Mouse (Mus musculus) lung, postnatal 4 days (tissue): ENCODE data around the gene Ten1.

ENCODE experiments used
- DNase-seq, 2 experiments: peaks; one replicate each; pipeline ENCODE4 v3.0.0; 2021

Gene Ten1

DNA sequence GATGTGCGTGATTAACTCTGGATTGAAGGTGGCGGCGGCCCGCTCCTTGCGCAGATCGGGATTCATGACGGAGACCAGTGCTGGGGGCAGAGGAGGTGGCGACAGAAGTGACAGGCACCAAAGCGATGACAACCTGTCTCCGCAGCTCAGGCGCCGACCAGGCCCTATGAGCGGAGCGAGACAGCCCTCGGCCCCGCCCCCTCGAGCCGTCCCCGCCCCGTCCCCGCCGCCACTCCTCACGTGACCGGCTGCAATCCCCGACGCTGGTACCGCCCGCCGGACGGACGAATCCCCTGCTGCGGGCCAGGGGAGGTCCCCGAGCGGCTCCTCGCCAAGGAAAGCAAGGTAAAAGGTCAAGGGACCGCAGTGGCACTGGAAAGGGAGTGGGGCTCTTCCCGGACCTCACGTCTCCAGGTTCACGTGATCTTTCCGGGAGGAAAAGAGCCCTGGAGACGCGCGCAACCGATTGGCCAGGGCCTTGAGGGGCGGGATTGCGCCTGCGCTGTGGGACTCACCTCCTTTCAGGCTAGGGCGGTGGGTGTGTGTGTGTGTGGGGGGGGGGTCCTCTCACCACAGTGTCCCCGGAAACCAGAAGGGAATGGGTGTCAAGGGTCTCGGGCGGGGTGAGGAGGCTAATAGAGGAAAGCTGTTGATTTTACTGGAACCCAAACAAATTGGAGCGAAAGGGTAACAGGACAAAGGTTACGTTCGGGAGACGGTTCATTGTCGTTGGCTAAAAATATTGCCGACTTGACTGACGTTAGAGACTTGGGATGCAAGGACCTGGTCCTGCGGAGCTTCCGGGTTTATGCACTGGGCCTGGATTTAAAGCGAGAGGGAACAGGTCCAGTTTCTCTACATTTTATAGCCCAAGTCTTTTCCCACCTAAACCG lies at the start of gene Ten1, which contains the start of gene Acox1:
TSS of gene Ten1 (plus strand) at position 217 of the 893 bp plus-strand sequence.
TSS of gene Acox1 (minus strand) at position 407 of the 893 bp plus-strand sequence.
- peak; percentile 97 to 98 for DNase-seq

- no peak for DNase-seq
These were observed 49.3 kb upstream of the Ten1 start for GRCm38 (mm10) chr11:116149341-116149740.

- no peak for DNase-seq
These were observed 47.7 kb upstream of the Ten1 start for GRCm38 (mm10) chr11:116150960-116151359.

- no peak for DNase-seq
These were observed 37.3 kb upstream of the Ten1 start for GRCm38 (mm10) chr11:116161312-116161711.

DNA sequence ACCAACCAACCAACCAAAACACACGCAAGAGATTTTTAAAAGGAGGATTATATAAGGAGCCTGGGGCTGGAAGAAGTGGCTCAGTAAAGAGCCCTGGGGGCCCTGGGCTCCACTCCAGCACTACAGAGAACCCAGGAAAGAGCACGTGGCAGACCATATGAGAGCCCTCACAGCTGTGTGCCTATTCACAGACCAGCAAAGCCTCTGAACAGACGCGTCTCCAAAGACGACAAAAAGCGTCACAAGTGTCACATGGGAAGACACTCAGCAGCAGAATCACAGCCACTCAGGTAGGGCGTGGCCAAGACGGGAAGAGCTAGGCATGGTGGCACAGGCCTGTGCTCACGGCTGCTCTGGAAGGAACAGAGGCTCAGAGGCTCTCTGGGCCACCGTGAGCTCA lies 36.5 kb upstream of the Ten1 start:
- DNase-seq: no peak

DNA sequence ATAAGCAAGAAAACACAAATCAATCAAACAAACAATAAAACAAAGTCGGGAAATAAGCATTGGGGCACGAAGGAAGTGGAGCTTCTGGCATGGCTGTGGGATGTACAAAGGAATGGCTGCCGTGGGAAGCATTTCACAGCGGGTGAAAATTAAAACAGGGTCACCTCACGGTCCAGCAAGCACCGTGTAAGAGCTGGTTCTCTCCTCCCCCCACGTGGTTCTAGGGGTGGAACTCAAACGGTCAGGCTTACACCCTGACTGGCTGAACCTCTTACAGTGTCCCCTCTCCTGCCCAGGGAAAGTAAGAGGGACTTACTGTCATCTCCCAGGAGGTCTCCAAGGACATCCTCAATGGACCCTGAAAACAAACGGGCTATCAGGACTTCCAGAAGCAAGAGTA lies 35.7 kb upstream of the Ten1 start:
- DNase-seq: no peak

- no peak for DNase-seq
These were observed 31.4 kb upstream of the Ten1 start for GRCm38 (mm10) chr11:116167232-116167631.

DNA sequence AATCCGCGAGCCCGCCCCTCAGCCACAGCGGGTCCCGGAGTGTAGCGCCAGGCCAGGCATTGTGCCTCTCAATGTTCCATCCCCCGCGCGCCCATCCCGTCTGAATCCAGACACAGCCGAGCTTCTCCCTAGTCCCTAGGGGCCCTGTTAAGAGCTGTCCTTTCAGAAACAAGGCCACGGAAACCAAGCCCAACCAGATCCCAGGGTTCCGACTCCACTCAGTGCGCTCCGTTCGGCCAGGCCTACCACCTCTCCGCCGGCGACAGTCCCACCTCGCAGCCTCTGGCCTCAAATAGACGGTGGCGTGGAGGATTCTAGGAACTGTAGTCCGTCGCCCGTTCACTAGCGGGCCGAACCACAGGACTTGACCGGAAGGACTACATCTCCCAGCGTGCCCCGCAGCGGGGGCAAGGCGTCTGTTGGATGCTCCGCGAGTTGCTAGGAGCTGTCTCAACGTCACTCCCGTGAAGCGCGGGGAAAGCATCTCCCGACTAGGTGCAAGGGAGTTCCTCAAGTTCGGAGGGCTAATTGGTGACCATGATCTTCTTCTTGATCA lies 30.7 kb upstream of the Ten1 start, which contains the start of gene Fbf1:
TSS of gene Fbf1 (minus strand) at position 283 of the 556 bp plus-strand sequence.
- peak; percentile 95 to 96 for DNase-seq

DNA sequence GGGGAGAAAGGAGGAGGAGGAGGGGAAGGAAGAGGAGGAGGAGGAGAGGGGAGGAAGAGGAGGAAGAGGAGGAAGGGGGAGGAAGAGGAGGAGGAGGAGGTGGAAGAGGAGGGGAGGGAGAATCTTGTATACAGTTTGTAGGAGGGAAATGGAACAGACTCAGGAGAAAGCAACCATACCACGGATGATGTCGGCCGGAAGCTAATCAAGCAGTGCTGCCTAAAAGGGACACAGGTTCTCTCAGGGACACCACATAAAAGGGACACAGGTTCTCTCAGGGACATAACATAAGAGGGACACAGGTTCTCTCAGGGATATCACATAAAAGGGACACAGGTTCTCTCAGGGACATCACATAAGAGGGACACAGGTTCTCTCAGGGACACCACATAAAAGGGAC lies 29.4 kb upstream of the Ten1 start:
- DNase-seq: no peak

DNA sequence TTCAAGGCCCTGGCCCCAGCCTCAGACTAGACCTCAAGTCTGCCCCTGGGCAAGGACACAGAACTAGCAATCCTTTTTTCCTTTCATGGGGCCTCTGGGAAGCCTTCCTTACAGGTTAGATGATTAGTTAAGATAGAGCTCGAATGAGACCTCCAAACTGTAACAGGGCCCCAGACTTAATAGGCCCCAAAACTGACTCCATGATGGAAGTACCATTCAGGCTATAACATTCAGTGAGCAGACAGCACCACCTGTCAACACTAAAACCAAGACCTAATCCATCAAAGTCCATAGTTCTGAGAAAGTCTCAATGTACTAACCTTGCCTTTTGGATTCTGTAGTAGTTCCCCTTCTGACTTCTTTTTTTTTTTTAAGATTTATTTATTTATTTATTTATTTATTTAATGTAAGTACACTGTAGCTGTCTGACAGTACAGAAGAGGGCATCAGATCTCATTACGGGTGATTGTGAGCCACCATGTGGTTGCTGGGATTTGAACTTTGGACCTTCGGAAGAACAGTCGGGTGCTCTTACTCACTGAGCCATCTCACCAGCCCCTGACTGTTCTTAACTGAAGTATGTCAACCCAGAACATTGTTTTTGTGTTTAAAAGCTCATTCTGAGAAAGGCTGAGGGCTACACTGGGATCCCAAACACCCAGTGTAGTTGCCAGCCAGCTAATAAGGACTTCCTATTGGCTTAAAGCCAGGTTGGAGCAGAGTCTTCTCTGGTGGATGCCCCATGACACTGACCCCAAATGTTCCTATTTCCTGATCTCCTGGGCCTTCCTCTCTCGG lies 28.5 kb upstream of the Ten1 start:
- DNase-seq: no peak

DNA sequence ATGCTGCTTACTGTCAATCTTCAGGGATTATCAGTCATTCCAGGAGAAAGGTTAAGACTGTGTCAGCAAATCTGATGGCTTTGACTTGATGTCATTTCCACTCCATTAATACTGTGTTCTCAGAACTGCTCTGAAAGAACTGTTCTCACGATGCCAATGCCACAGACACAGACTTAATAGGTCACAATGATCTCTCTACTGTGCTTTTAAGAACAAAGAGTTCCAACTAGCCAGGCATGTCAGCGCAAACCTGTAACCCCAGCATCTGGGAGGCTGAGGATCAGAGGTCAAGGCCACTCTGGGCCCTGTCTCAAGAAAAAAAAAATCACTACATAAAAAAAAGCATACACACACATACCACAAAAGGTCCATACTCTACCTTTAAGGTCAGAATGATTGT lies 26.7 kb upstream of the Ten1 start:
- no peak for DNase-seq

DNA sequence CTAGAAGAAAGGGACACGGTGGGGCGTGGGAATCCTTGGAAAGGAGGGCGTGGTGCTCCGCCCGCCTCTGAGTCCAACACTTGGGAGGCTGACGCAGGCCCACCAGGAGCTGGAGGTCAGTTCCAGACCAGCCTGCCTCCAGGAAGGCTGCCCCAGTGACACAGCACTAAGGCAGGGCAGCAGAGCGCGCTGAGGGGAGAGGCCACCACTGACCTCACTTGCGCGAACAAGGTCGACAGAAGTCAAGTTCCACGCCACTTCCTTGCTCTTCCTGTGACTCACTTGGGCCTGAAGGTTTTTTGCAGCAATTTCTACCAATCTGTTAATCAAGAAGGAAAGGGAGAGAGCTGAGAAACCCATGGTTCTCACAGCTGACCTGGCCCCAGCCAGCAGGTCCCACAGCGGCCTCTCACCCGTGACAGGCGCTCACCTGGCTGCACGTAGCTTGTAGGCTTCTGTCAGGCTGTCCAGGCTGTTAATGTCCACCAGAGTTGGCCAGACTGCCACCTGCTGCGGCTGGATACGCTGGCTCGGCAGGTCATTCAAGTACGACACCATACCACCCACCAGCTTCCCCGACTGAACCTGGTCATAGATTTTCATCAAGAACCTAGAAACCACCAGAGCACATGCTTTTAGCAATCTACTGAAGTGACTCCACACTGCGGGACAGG lies 23.7 kb upstream of the Ten1 start:
- no peak for DNase-seq

DNA sequence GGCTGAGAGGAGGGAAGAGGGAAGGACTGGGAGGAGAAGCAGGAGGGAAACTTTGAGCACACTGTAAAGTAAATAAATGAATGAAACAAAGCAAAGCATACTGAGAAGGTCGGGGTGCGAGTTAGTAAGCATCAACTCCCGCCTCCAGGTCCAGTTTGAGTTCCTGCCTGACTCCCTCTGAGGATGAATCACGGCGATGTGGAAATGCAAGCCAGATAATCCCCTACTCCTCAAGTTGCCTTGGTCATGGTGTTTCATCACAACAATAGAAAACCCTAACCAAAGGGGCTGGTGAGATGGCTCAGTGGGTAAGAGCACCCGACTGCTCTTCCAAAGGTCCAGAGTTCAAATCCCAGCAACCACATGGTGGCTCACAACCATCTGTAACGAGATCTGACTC lies 22.6 kb upstream of the Ten1 start:
- no peak for DNase-seq

GRCm38 (mm10) chr11:116178411-116179121 lies 20.1 kb upstream of the Ten1 start:
- DNase-seq: peak; percentile 52 to 68

- DNase-seq: no peak
These were observed 12.8 kb upstream of the Ten1 start for GRCm38 (mm10) chr11:116185836-116186235.

- DNase-seq: no peak
These were observed 12.3 kb upstream of the Ten1 start for GRCm38 (mm10) chr11:116186360-116186759.

- no peak for DNase-seq
These were observed 11.3 kb upstream of the Ten1 start for GRCm38 (mm10) chr11:116187226-116187930.

DNA sequence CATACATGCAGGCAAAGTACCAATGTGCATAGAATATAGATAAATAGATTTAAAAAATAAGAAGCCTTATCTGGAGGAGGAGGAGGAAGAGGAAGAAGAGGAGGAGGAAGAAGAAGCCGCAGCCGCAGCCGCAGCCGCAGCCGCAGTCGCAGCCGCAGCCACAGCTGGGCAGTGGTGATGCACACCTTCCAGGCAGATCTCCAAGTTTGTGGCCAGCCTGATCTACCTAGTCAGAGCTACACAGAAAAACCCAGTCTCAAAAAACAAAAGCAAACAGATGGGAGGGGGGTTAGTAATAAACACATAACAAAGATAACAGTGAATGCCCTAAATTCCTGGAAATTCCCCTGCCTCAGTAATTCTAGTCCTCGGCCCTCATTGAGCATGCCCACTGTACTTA lies 4.0 kb upstream of the Ten1 start:
- DNase-seq: no peak

GRCm38 (mm10) chr11:116195252-116195651 lies 3.4 kb upstream of the Ten1 start:
- DNase-seq: no peak

DNA sequence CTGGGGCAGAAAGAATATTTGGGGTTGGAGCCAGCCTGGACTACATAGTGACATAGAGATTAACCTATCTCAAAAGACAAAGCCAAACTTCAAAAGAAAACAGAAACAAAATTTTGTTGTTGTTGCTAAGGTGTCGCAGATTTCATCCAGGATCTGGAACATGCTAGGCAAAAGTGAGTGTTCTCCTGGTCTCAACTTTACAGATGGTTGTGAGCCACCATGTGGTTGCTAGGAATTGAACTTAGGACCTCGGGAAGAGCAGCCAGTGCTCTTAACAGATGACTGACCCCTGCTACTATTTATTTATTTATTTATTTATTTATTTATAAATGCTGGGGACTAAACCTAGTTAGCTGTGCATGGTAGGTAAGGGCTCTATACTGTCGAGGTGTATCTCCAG lies 2.3 kb upstream of the Ten1 start:
- no peak for DNase-seq

GRCm38 (mm10) chr11:116196866-116197583 lies 1.6 kb upstream of the Ten1 start:
- DNase-seq: no peak
